Mouse (Mus musculus) intestine, embryonic 14.5 days (tissue): ENCODE measurements at regions not wholly inside any gene's neighbourhood (a gene's known extent, or its start where the extent isn't known, plus 50 kb on each side); places are given as distances from the start of the nearest gene placed in this dataset.

ENCODE experiments used
- ATAC-seq: fragments of 200-750 bp; cut with Nextera tagmentation; replicated peaks from 2 replicates; pipeline ENCODE4 v1.8.0; 2017; ENCODE audit warnings: low read depth, moderate number of reproducible peaks, moderate TSS enrichment, moderate library complexity; ENCODE audit not compliant: low FRiP score, low TSS enrichment
- DNase-seq: peaks from one replicate; pipeline ENCODE4 v3.0.0-alpha.2; 2018; ENCODE audit warnings: low spot score
- H3K27ac ChIP-seq: fragments of 300-500 bp; sonication (generic); 2 replicates; pipeline ENCODE4 v1.5.1; 2014; ENCODE audit warnings: low read depth, mild to moderate bottlenecking, control low read depth
- H3K27me3 ChIP-seq: fragments of 300-500 bp; sonication (generic); replicated peaks from 2 replicates; pipeline ENCODE4 v1.6.1; 2014; ENCODE audit warnings: low read length, control low read depth; ENCODE audit not compliant: control insufficient read depth, insufficient read depth
- H3K36me3 ChIP-seq: fragments of 300-500 bp; sonication (generic); 2 replicates; pipeline ENCODE4 v1.6.1; 2014; ENCODE audit warnings: low read length, control low read depth; ENCODE audit not compliant: control insufficient read depth, insufficient read depth
- H3K4me1 ChIP-seq: fragments of 300-500 bp; sonication (generic); replicated peaks from 2 replicates; pipeline ENCODE4 v1.6.1; 2014; ENCODE audit warnings: low read length, control low read depth, mixed read lengths; ENCODE audit not compliant: control insufficient read depth, insufficient read depth
- H3K4me2 ChIP-seq: fragments of 300-500 bp; sonication (generic); 2 replicates; pipeline ENCODE4 v1.6.1; 2014; ENCODE audit warnings: low read length
- H3K4me3 ChIP-seq: fragments of 300-500 bp; sonication (generic); 2 replicates; pipeline ENCODE4 v1.5.1; 2014; ENCODE audit warnings: low read depth, low read length, control low read depth, mixed read lengths
- H3K9ac ChIP-seq: fragments of 300-500 bp; sonication (generic); 2 replicates; pipeline ENCODE4 v1.6.1; 2014; ENCODE audit warnings: mild to moderate bottlenecking, low read length
- H3K9me3 ChIP-seq: fragments of 300-500 bp; sonication (generic); 2 replicates; pipeline ENCODE4 v1.6.1; 2016; ENCODE audit warnings: low read length, control low read depth; ENCODE audit not compliant: control insufficient read depth
- WGBS: fragments of 180-500 bp; shearing (Covaris S2); extraction: QIAGEN DNeasy Blood & Tissue Kit; methylation state at CpG from one replicate; pipeline ENCODE4 v1.1.7; 2014; 5-methylcytosine and 5-hydroxymethylcytosine counted together

- H3K9ac ChIP-seq = no peak overlapping the region
- no peaks in the 10 kb centered on the region for H3K36me3 ChIP-seq
- H3K27me3 ChIP-seq = no peaks in the 10 kb centered on the region
- no peak for DNase-seq
- no peak overlapping the region for H3K4me3 ChIP-seq
- H3K27ac ChIP-seq = no peak overlapping the region
- WGBS = 52% methylated on average over 7 of the region's 7 CpGs
- ATAC-seq = no peak
- no peak overlapping the region for H3K4me2 ChIP-seq
- H3K4me1 ChIP-seq = peaks cover 5% of the 10 kb centered on the region; the same call in 1 of the 2 replicates
- no peaks in the 10 kb centered on the region for H3K9me3 ChIP-seq
Observed at GRCm38 (mm10) chr3:83537711-83538110, 228.4 kb upstream of the Sfrp2 start.

DNA sequence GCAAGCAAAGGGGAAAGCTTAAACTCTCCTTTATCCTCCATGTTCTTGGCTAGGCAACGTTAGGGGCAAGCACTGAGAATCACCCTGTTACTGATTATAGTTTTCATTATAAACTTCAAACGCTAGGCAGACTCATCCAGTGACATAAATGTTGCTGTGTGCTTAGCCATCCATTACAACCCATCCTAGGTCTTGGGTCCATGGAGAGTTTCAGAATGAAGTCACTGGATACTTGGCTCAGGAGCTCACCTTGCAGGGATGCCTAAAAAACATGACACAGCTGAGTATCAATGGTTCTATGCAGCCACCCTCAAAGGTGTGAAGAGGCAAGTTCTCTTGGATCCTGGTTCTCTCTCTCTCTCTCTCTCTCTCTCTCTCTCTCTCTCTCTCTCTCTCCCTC, 227.2 kb upstream of the Sfrp2 start:
- H3K4me3 ChIP-seq = no peak overlapping the region
- H3K36me3 ChIP-seq = no peaks in the 10 kb centered on the region
- no peak overlapping the region for H3K9ac ChIP-seq
- ATAC-seq (no peak), DNase-seq (no peak)
- WGBS = 63% methylated on average over 2 of the region's 2 CpGs
- peaks cover 5% of the 10 kb centered on the region; the same call in 1 of the 2 replicates for H3K4me1 ChIP-seq
- H3K27me3 ChIP-seq = no peaks in the 10 kb centered on the region
- no peaks in the 10 kb centered on the region for H3K9me3 ChIP-seq
- no peak overlapping the region for H3K4me2 ChIP-seq
- H3K27ac ChIP-seq = no peak overlapping the region

GRCm38 (mm10) chr3:83540997-83541932, 224.9 kb upstream of the Sfrp2 start:
- DNase-seq (no peak), ATAC-seq (no peak)
- Histone ChIP-seq H3K9me3 (no peaks in the 10 kb centered on the region), H3K9ac (no peak overlapping the region), H3K4me2 (no peak overlapping the region), H3K4me1 (peaks cover 5% of the 10 kb centered on the region; the same call in 1 of the 2 replicates), H3K27ac (peak overlapping the region; percentile 22; the same call in 1 of the 2 replicates), H3K4me3 (no peak overlapping the region), H3K36me3 (no peaks in the 10 kb centered on the region), H3K27me3 (no peaks in the 10 kb centered on the region)
- WGBS = 67% methylated on average over 11 of the region's 11 CpGs

GRCm38 (mm10) chr3:83552516-83553139, 213.5 kb upstream of the Sfrp2 start:
- no peaks in the 10 kb centered on the region for H3K36me3 ChIP-seq
- H3K27me3 ChIP-seq = no peaks in the 10 kb centered on the region
- WGBS = 54% methylated on average over 9 of the region's 9 CpGs
- H3K4me1 ChIP-seq = no peaks in the 10 kb centered on the region; the same call in 1 of the 2 replicates
- DNase-seq (peak; percentile 53), ATAC-seq (peak; percentile 79; the same call in 1 of the 2 replicates)
- H3K4me3 ChIP-seq = no peak overlapping the region
- H3K9me3 ChIP-seq = no peaks in the 10 kb centered on the region
- H3K4me2 ChIP-seq = no peak overlapping the region
- no peak overlapping the region for H3K9ac ChIP-seq
- peak overlapping the region; percentile 83 for H3K27ac ChIP-seq

GRCm38 (mm10) chr3:83553858-83554257, 212.3 kb upstream of the Sfrp2 start:
- Histone ChIP-seq H3K36me3 (no peaks in the 10 kb centered on the region), H3K4me1 (no peaks in the 10 kb centered on the region; the same call in 1 of the 2 replicates), H3K9ac (no peak overlapping the region), H3K27ac (peak overlapping the region; percentile 83), H3K27me3 (no peaks in the 10 kb centered on the region), H3K4me2 (no peak overlapping the region), H3K4me3 (no peak overlapping the region), H3K9me3 (no peaks in the 10 kb centered on the region)
- no peak for DNase-seq
- no peak for ATAC-seq
- 47% methylated on average over 11 of the region's 11 CpGs for WGBS

- no peak for DNase-seq
- Histone ChIP-seq H3K4me1 (no peaks in the 10 kb centered on the region; the same call in 1 of the 2 replicates), H3K4me2 (no peak overlapping the region), H3K9me3 (no peaks in the 10 kb centered on the region), H3K4me3 (no peak overlapping the region), H3K27ac (no peak overlapping the region), H3K9ac (no peak overlapping the region), H3K27me3 (no peaks in the 10 kb centered on the region), H3K36me3 (no peaks in the 10 kb centered on the region)
- ATAC-seq = no peak
- 78% methylated on average over 10 of the region's 10 CpGs for WGBS
Observed at GRCm38 (mm10) chr3:83556788-83557515, 209.2 kb upstream of the Sfrp2 start.

DNA sequence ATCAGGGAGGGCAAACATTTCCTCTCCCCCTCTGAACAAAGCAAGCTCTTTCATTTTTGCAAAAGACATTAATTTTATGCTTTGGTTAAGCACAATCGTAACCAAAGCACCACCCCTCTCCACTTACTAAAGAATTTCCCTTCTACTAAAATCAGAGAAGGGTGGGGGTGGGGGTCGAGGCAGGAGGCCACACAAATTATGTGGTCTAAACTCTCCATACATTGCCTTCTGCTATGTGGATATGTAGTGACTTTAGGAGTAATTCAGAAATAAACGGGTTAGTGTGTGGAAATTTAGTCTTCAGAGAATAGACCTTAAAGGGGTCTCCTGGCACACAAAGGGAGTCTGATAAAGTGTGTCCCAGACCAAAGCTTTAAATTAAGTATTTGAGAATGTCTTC, 204.1 kb upstream of the Sfrp2 start:
- no peaks in the 10 kb centered on the region for H3K4me1 ChIP-seq
- no peak overlapping the region for H3K27ac ChIP-seq
- WGBS = 61% methylated on average over 3 of the region's 3 CpGs
- H3K4me3 ChIP-seq = no peak overlapping the region
- H3K4me2 ChIP-seq = no peak overlapping the region
- H3K9ac ChIP-seq = no peak overlapping the region
- no peaks in the 10 kb centered on the region for H3K27me3 ChIP-seq
- peak; percentile 37 for DNase-seq
- ATAC-seq = no peak
- no peaks in the 10 kb centered on the region for H3K36me3 ChIP-seq
- no peaks in the 10 kb centered on the region for H3K9me3 ChIP-seq

DNA sequence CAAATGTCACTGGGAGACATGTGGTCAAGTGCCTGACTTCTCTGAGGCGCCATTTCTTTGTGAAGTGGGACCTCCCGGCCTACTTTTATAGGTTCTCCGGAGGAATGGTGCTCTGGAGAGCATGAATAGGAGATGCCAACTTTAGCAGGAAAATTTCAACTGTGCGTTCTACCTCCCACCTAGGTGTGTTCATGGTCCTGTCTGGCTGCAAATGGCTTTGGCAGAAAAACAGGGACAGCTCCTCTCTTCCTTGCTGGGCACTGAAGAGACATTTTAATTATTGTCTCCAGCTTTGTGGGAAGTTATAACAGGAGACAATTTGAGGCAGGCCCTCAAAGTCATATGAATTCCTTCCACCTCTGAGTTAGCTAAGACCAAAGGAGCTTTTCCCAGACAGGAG, 190.6 kb upstream of the Sfrp2 start:
- Histone ChIP-seq H3K27me3 (no peaks in the 10 kb centered on the region), H3K36me3 (no peaks in the 10 kb centered on the region), H3K9me3 (no peaks in the 10 kb centered on the region), H3K9ac (no peak overlapping the region), H3K4me1 (no peaks in the 10 kb centered on the region), H3K4me2 (no peak overlapping the region), H3K4me3 (no peak overlapping the region), H3K27ac (no peak overlapping the region)
- 95% methylated on average over 4 of the region's 4 CpGs for WGBS
- DNase-seq = no peak
- no peak for ATAC-seq
